Mouse (Mus musculus) megakaryocyte, embryonic 14.5 days (primary cell): ENCODE measurements around the gene Tspan8.

Source experiments
- FLI1 ChIP-seq: IDR thresholded peaks from 2 replicates; pipeline ENCODE4 v1.6.1; 2012; ENCODE audit warnings: low read length, inconsistent platforms, mixed read lengths
- GATA1 ChIP-seq: IDR thresholded peaks from 3 replicates; pipeline ENCODE4 v1.6.1; 2012; ENCODE audit warnings: mixed read lengths, low read length, inconsistent platforms, borderline replicate concordance

DNA sequence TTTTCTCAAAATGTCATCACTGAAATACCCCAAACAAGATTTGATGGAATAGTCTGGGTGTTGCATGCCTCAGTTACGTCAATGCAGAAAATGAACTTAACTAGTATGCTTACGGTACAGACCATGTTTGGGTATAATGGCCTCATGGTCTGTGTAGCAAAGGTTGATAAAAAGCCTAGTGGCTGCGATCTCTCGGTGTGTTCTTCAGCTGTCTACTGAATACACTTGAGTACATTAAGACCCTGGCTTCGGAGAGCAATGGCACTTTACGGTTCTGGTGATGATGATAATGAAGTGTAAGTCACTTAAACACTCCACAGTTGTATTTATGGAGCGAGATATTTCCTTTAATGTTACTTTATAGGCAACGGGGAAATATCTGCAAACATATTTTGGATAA is 46.6 kb upstream of the Tspan8 start:
- TF ChIP-seq GATA1 (no peak), FLI1 (no peak)
